Mouse (Mus musculus) skeletal muscle tissue, postnatal 0 days (tissue): ENCODE measurements around the gene Vmn1r237. TPM values are rescaled to one million over a fixed set of nuclear protein-coding genes. Genes with fewer than 3 reads are reported as not detected.

Source experiments
- microRNA-seq, 2 experiments: library from miRNA; unstranded; fragments of <30 nt; microRNA quantifications; one replicate each; pipeline ENCODE4; 2016
- polyA plus RNA-seq: library from polyadenylated mRNA; unstranded; fragments of >200 nt; fragmentation: Nextera tagmentation; extraction: Ambion mirVana; gene quantifications from 2 replicates; pipeline ENCODE4 v1.2.1, GENCODE M21; 2015

The Vmn1r237 gene
- not detected in 2 replicates for polyA plus RNA-seq

DNA sequence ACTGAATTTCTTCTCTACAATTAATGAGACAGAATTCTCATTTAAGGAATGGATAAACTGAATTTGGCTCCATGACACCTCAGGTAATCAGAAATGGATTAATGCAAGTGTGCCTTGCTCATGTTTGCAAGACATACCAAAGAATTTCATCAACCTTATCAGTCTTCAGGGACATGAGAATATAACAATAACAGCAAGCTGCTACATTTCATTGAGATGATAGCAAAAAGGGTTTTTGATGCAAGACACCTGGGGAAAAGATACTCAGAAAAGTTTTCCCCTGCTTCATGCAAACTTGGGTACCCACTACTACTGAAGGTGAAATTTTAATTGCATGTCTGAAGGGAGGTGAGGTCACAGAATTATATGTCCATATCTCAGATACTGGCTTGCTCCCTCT lies at the start of gene Vmn1r237:
Gene Vmn1r237 (plus strand): TSS at position 301 of the 400 bp plus-strand sequence.

DNA sequence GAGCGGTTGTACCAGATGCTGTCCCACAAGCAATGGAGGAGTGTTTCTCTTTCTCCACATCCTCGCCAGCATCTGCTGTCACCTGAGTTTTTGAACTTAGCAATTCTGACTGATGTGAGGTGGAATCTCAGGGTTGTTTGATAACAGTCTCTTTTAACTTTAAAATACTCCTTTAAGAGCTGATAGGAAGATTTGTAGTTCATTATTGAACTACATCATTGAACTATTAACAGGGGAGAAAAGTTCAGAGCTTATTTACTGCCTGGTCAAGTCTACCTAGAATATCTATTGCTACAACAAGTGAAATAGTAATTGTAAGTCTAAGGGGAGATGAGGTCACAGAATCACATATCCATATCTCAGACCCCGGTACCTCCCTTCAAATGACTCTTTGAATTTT lies 29.0 kb upstream of the Vmn1r237 start, which contains the start of gene Vmn1r236:
Gene Vmn1r236 (plus strand): TSS at position 301 of the 400 bp plus-strand sequence.

Small RNA genes lying within 50 kb of the gene (microRNA-seq; reads per million reads assigned to microRNA genes)
- 0 reads per million in 2 experiments for gene Gm26384

Other genes with a start within 250 kb of the Vmn1r237 start
- gene Vmn1r234, start 85.8 kb upstream of the Vmn1r237 start, polyA plus RNA-seq: not detected in 2 replicates
- not detected in 2 replicates for gene Vmn1r235, start 55.5 kb upstream of the Vmn1r237 start, polyA plus RNA-seq
- gene Vmn1r236, start 28.9 kb upstream of the Vmn1r237 start, polyA plus RNA-seq: not detected in 2 replicates
- gene Zfp677, start 71.9 kb downstream of the Vmn1r237 start, polyA plus RNA-seq: 1.2 and 1.3 TPM in 2 replicates
- 1.2 and 1.6 TPM in 2 replicates for gene Zfp54, start 111.4 kb downstream of the Vmn1r237 start, polyA plus RNA-seq
- gene Zfp51, start 138.5 kb downstream of the Vmn1r237 start, polyA plus RNA-seq: 6.2 TPM in 2 replicates
- 3.8 and 5.0 TPM in 2 replicates for gene Zfp53, start 177.1 kb downstream of the Vmn1r237 start, polyA plus RNA-seq
- 1.7 and 1.9 TPM in 2 replicates for gene Zfp52, start 223.7 kb downstream of the Vmn1r237 start, polyA plus RNA-seq